Mouse (Mus musculus) kidney, adult 18-20 months (tissue): ENCODE data around the gene Stard13.

ENCODE experiments used
- DNase-seq: peaks from one replicate; pipeline ENCODE4 v3.0.0; 2021

Gene Stard13

GRCm38 (mm10) chr5:151135078-151135826 is 98.4 kb downstream of the Stard13 start:
- peak; percentile 39 for DNase-seq

- DNase-seq: no peak
Measured at GRCm38 (mm10) chr5:151134202-151134601, 99.4 kb downstream of the Stard13 start.

GRCm38 (mm10) chr5:151133744-151134143 is 99.9 kb downstream of the Stard13 start:
- DNase-seq: no peak

- DNase-seq: no peak
Measured at GRCm38 (mm10) chr5:151129762-151130161, 103.9 kb downstream of the Stard13 start.

GRCm38 (mm10) chr5:151127298-151127717 is 106.3 kb downstream of the Stard13 start:
- DNase-seq: peak; percentile 16

- DNase-seq: no peak
Measured at GRCm38 (mm10) chr5:151126608-151127005, 107.0 kb downstream of the Stard13 start.

- no peak for DNase-seq
Measured at GRCm38 (mm10) chr5:151125985-151126607, 107.5 kb downstream of the Stard13 start.

GRCm38 (mm10) chr5:151117846-151118245 is 115.8 kb downstream of the Stard13 start:
- DNase-seq: no peak

- DNase-seq: no peak
Measured at GRCm38 (mm10) chr5:151116192-151116887, 117.3 kb downstream of the Stard13 start.

GRCm38 (mm10) chr5:151112743-151113142 is 120.9 kb downstream of the Stard13 start:
- no peak for DNase-seq

GRCm38 (mm10) chr5:151111080-151111871 is 122.4 kb downstream of the Stard13 start:
- DNase-seq: no peak

- DNase-seq: no peak
Measured at GRCm38 (mm10) chr5:151110461-151110908, 123.2 kb downstream of the Stard13 start.

- no peak for DNase-seq
Measured at GRCm38 (mm10) chr5:151109822-151110221, 123.8 kb downstream of the Stard13 start.

- no peak for DNase-seq
Measured at GRCm38 (mm10) chr5:151108955-151109354, 124.7 kb downstream of the Stard13 start.

GRCm38 (mm10) chr5:151108291-151108897 is 125.2 kb downstream of the Stard13 start:
- no peak for DNase-seq

GRCm38 (mm10) chr5:151106841-151107240 is 126.8 kb downstream of the Stard13 start:
- DNase-seq: no peak

GRCm38 (mm10) chr5:151105054-151105971 is 128.3 kb downstream of the Stard13 start:
- DNase-seq: peak; percentile 29

GRCm38 (mm10) chr5:151104354-151105053 is 129.1 kb downstream of the Stard13 start:
- DNase-seq: peak; percentile 43

- no peak for DNase-seq
Measured at GRCm38 (mm10) chr5:151103284-151103683, 130.4 kb downstream of the Stard13 start.

- no peak for DNase-seq
Measured at GRCm38 (mm10) chr5:151102262-151102661, 131.4 kb downstream of the Stard13 start.

GRCm38 (mm10) chr5:151096012-151096411 is 137.6 kb downstream of the Stard13 start:
- DNase-seq: no peak
